Mouse (Mus musculus): Measurements from ENCODE around the gene Ube3b. TPM values are rescaled to one million over a fixed set of nuclear protein-coding genes. Genes with fewer than 3 reads are reported as not detected.

Gene Ube3b
- polyA plus RNA-seq, 1 experiment from 2014 or later, result 46.5 TPM

- H3K36me3 ChIP-seq, result peaks cover 21% of the 10 kb centered on the region
- no peaks in the 10 kb centered on the region for H3K27me3 ChIP-seq
- no peak overlapping the region for H3K4me2 ChIP-seq
- H3K4me1 ChIP-seq, result no peaks in the 10 kb centered on the region
- no peak overlapping the region for H3K27ac ChIP-seq
- no peak overlapping the region for H3K9ac ChIP-seq
- WGBS, result 86% methylated on average over 14 of the region's 14 CpGs
- no peak overlapping the region for H3K4me3 ChIP-seq
- no peak for ATAC-seq (ENCODE audit: borderline replicate concordance, extremely low read depth, low FRiP score, low TSS enrichment)
- H3K9me3 ChIP-seq, result no peaks in the 10 kb centered on the region
These were observed 55.2 kb downstream of the Ube3b start for GRCm38 (mm10) chr5:114435588-114435987.

- Histone ChIP-seq H3K27me3 (no peaks in the 10 kb centered on the region), H3K4me3 (peak within 1 kb of the TSS; percentile 84)
- 2% methylated on average over 43 of the region's 43 CpGs for WGBS
These were observed 63.4 kb downstream of the Ube3b start, which contains the start of the genes Mmab and Mvk for GRCm38 (mm10) chr5:114443566-114444367. TSS of gene Mmab (minus strand) at chr5:114444060. TSS of gene Mvk (plus strand) at chr5:114444269.

GRCm38 (mm10) chr5:114444368-114444692, 63.9 kb downstream of the Ube3b start:
- Histone ChIP-seq H3K27me3 (no peaks in the 10 kb centered on the region), H3K27ac (no peak overlapping the region; the same call in 1 of the 2 replicates), H3K9me3 (no peaks in the 10 kb centered on the region), H3K36me3 (peaks cover 11% of the 10 kb centered on the region; the same call in 1 of the 2 replicates), H3K4me2 (peak overlapping the region; percentile 89), H3K4me1 (peaks cover 18% of the 10 kb centered on the region), H3K9ac (peak overlapping the region; percentile 82), H3K4me3 (peak overlapping the region; percentile 84)
- no peak for ATAC-seq (ENCODE audit: borderline replicate concordance, extremely low read depth, low FRiP score, low TSS enrichment)
- WGBS, result 0% methylated on average over 21 of the region's 21 CpGs

More at GRCm38 (mm10) chr5:114443566-114444367, 63.4 kb downstream of the Ube3b start, which contains the start of the genes Mmab and Mvk:
- Histone ChIP-seq H3K9ac (peak within 1 kb of the TSS; percentile 82), H3K4me2 (peak within 1 kb of the TSS; percentile 89), H3K27ac (peak within 1 kb of the TSS; percentile 60), H3K36me3 (peaks cover 11% of the 10 kb centered on the region; the same call in 1 of the 2 replicates), H3K4me1 (peaks cover 18% of the 10 kb centered on the region), H3K9me3 (no peaks in the 10 kb centered on the region)
- ATAC-seq (ENCODE audit: borderline replicate concordance, extremely low read depth, low FRiP score, low TSS enrichment), result peak; percentile 98

GRCm38 (mm10) chr5:114449011-114449410, 68.6 kb downstream of the Ube3b start:
- Histone ChIP-seq H3K9me3 (no peaks in the 10 kb centered on the region), H3K4me2 (no peak overlapping the region), H3K4me3 (no peak overlapping the region), H3K9ac (no peak overlapping the region), H3K27me3 (no peaks in the 10 kb centered on the region), H3K4me1 (peaks cover 11% of the 10 kb centered on the region), H3K36me3 (peaks cover 29% of the 10 kb centered on the region), H3K27ac (no peak overlapping the region)
- 61% methylated on average over 4 of the region's 4 CpGs for WGBS
- no peak for ATAC-seq (ENCODE audit: borderline replicate concordance, extremely low read depth, low FRiP score, low TSS enrichment)

- Histone ChIP-seq H3K4me2 (no peak overlapping the region), H3K27ac (no peak overlapping the region)
- WGBS, result 74% methylated on average over 9 of the region's 9 CpGs
These were observed 75.9 kb downstream of the Ube3b start for GRCm38 (mm10) chr5:114456287-114456686.

GRCm38 (mm10) chr5:114456995-114457605, 76.7 kb downstream of the Ube3b start:
- H3K4me2 ChIP-seq, result no peak overlapping the region
- H3K9me3 ChIP-seq, result no peaks in the 10 kb centered on the region
- no peak overlapping the region for H3K4me3 ChIP-seq
- no peaks in the 10 kb centered on the region for H3K27me3 ChIP-seq
- H3K36me3 ChIP-seq, result peaks cover 7% of the 10 kb centered on the region; the same call in 1 of the 2 replicates
- no peak for ATAC-seq (ENCODE audit: borderline replicate concordance, extremely low read depth, low FRiP score, low TSS enrichment)
- WGBS, result 78% methylated on average over 16 of the region's 16 CpGs
- no peak overlapping the region for H3K9ac ChIP-seq
- no peak overlapping the region for H3K27ac ChIP-seq
- 0 out of 2 replicates have a peak, but pooled peaks cover 3% of the 10 kb centered on the region for H3K4me1 ChIP-seq

More at GRCm38 (mm10) chr5:114456287-114456686, 75.9 kb downstream of the Ube3b start:
- no peak overlapping the region for H3K9ac ChIP-seq
- peaks cover 8% of the 10 kb centered on the region for H3K36me3 ChIP-seq
- ATAC-seq (ENCODE audit: borderline replicate concordance, extremely low read depth, low FRiP score, low TSS enrichment), result no peak
- H3K27me3 ChIP-seq, result no peaks in the 10 kb centered on the region
- H3K4me1 ChIP-seq, result 0 out of 2 replicates have a peak, but pooled peaks cover under 1% of the 10 kb centered on the region
- H3K4me3 ChIP-seq, result no peak overlapping the region
- H3K9me3 ChIP-seq, result no peaks in the 10 kb centered on the region

GRCm38 (mm10) chr5:114461238-114461637, 80.8 kb downstream of the Ube3b start:
- Histone ChIP-seq H3K4me2 (no peak overlapping the region), H3K36me3 (no peaks in the 10 kb centered on the region), H3K27me3 (no peaks in the 10 kb centered on the region), H3K9ac (no peak overlapping the region), H3K4me1 (peaks cover 17% of the 10 kb centered on the region), H3K27ac (no peak overlapping the region), H3K9me3 (no peaks in the 10 kb centered on the region), H3K4me3 (no peak overlapping the region)
- ATAC-seq (ENCODE audit: borderline replicate concordance, extremely low read depth, low FRiP score, low TSS enrichment), result peak; percentile 19; the same call in 1 of the 2 replicates
- 5% methylated on average over 7 of the region's 7 CpGs for WGBS

- Histone ChIP-seq H3K9ac (no peak overlapping the region), H3K27ac (no peak overlapping the region), H3K4me3 (no peak overlapping the region), H3K4me2 (no peak overlapping the region), H3K9me3 (no peaks in the 10 kb centered on the region), H3K27me3 (no peaks in the 10 kb centered on the region), H3K36me3 (no peaks in the 10 kb centered on the region), H3K4me1 (peaks cover 26% of the 10 kb centered on the region)
- no peak for ATAC-seq (ENCODE audit: borderline replicate concordance, extremely low read depth, low FRiP score, low TSS enrichment)
- WGBS, result 74% methylated on average over 24 of the region's 24 CpGs
These were observed 81.9 kb downstream of the Ube3b start for GRCm38 (mm10) chr5:114462067-114463040.

GRCm38 (mm10) chr5:114464561-114464960, 84.2 kb downstream of the Ube3b start:
- 57% methylated on average over 2 of the region's 2 CpGs for WGBS
- H3K27ac ChIP-seq, result no peak overlapping the region
- ATAC-seq (ENCODE audit: borderline replicate concordance, extremely low read depth, low FRiP score, low TSS enrichment), result no peak
- H3K4me2 ChIP-seq, result no peak overlapping the region
- H3K27me3 ChIP-seq, result no peaks in the 10 kb centered on the region
- no peak overlapping the region for H3K9ac ChIP-seq
- no peaks in the 10 kb centered on the region for H3K9me3 ChIP-seq
- no peak overlapping the region for H3K4me3 ChIP-seq
- H3K36me3 ChIP-seq, result no peaks in the 10 kb centered on the region
- peaks cover 33% of the 10 kb centered on the region for H3K4me1 ChIP-seq

- no peak for ATAC-seq (ENCODE audit: borderline replicate concordance, extremely low read depth, low FRiP score, low TSS enrichment)
- no peak overlapping the region for H3K27ac ChIP-seq
- H3K9ac ChIP-seq, result no peak overlapping the region
- H3K9me3 ChIP-seq, result no peaks in the 10 kb centered on the region
- WGBS, result 55% methylated on average over 7 of the region's 7 CpGs
- no peaks in the 10 kb centered on the region for H3K36me3 ChIP-seq
- H3K4me3 ChIP-seq, result no peak overlapping the region
- peaks cover 33% of the 10 kb centered on the region for H3K4me1 ChIP-seq
- H3K4me2 ChIP-seq, result no peak overlapping the region
- no peaks in the 10 kb centered on the region for H3K27me3 ChIP-seq
These were observed 85.2 kb downstream of the Ube3b start for GRCm38 (mm10) chr5:114465641-114466040.

- peak overlapping the region; percentile 27; the same call in 1 of the 2 replicates for H3K9ac ChIP-seq
These were observed 86.6 kb downstream of the Ube3b start for GRCm38 (mm10) chr5:114467019-114467418.

More at GRCm38 (mm10) chr5:114467019-114467418, 86.6 kb downstream of the Ube3b start:
- Histone ChIP-seq H3K36me3 (no peaks in the 10 kb centered on the region), H3K27ac (peak overlapping the region; percentile 77), H3K27me3 (no peaks in the 10 kb centered on the region), H3K9me3 (no peaks in the 10 kb centered on the region), H3K4me1 (peaks cover 30% of the 10 kb centered on the region), H3K4me3 (peak overlapping the region; percentile 24), H3K4me2 (peak overlapping the region; percentile 59)
- peak; percentile 27; the same call in 1 of the 2 replicates for ATAC-seq (ENCODE audit: borderline replicate concordance, extremely low read depth, low FRiP score, low TSS enrichment)
- 3% methylated on average over 11 of the region's 11 CpGs for WGBS

All from lung, embryonic 15.5 days (tissue).